Mouse (Mus musculus) MN1 (cell line): ENCODE data around the gene Itgbl1.
"Not testable (repeated sequence)": the region's sequence is repeated elsewhere in the genome, so short reads cannot be mapped to it uniquely, and the experiment has no call there.

Experiments
- DNase-seq: peaks from one replicate; pipeline ENCODE4 v3.0.0-alpha.2; 2016; ENCODE audit warnings: low spot score

The Itgbl1 gene

DNA sequence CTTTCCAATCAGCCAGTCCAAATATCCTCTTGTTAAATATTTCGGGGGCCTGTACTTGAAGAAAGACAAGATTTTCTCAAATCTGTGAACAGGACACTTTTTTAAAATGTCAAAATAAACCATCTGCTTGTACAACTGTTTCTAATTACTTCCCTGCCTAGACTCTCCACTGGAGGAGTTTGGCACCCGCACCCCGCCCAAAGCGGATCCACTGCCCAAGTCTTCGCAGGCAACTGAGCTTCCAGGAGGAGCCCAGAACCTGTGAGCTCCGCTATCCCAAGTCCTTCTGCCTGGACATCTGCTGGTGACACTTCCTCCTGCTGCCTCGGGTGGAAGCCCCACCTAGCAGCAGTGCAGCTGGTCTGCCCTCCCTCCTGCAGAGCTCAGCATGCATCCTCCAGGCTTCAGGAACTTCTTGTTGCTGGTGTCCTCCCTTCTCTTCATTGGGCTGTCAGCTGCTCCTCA lies at the start of gene Itgbl1:
TSS of gene Itgbl1 (plus strand) at position 51 of the 465 bp plus-strand sequence.
- no peak for DNase-seq

- peak; percentile 80 for DNase-seq
Observed at GRCm38 (mm10) chr14:123622969-123623368, 36.8 kb upstream of the Itgbl1 start.

GRCm38 (mm10) chr14:123626501-123627179 lies 33.1 kb upstream of the Itgbl1 start, which contains the start of gene Nalcn:
TSS of gene Nalcn (minus strand) at chr14:123627144.
- DNase-seq, result peak; percentile 48

- DNase-seq, result no peak
Observed at GRCm38 (mm10) chr14:123627180-123627562, 32.6 kb upstream of the Itgbl1 start.

DNA sequence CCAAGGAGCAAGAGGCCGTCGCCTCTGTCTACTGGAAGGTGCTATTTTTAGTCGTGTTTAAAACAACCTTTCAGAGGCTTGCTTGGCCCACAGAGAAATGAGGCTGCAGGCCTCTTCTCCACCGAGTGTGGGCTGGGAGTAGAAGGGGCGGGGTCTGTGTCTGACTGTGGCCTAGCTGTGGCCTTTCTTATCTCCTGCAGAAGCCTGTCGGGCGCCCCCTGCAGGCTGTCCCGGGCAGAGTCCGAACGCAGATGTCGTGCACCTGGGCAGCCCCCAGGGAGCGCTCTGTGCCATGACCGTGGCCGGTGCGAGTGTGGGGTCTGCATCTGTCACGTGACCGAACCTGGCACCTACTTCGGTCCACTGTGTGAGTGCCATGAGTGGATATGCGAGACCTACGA lies 1.3 kb downstream of the Itgbl1 start:
- DNase-seq, result no peak

GRCm38 (mm10) chr14:123662386-123662785 lies 2.6 kb downstream of the Itgbl1 start:
- DNase-seq, result no peak

- DNase-seq, result no peak
Observed at GRCm38 (mm10) chr14:123663206-123663605, 3.4 kb downstream of the Itgbl1 start.

- no peak for DNase-seq
Observed at GRCm38 (mm10) chr14:123664451-123664850, 4.7 kb downstream of the Itgbl1 start.

GRCm38 (mm10) chr14:123671076-123671475 lies 11.3 kb downstream of the Itgbl1 start:
- DNase-seq, result not testable (repeated sequence)

GRCm38 (mm10) chr14:123678091-123678490 lies 18.3 kb downstream of the Itgbl1 start:
- DNase-seq, result no peak

DNA sequence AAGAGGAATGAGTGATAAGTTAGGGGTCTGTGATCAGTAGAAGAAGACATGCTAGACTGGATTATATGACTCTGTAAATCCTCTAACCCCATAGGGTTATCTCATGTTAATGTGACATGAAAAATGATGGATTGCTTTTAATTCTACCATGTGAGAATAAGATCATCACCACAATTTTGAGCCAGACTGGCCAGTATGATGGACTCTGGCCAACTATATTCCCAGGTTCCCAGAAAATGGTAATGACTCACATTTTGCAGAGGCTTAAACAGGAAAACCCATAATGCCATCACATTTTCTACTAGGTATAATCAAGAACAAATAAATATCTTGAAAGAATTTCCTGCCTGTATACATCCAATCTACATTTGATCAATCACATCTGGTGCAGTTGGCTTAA lies 55.0 kb downstream of the Itgbl1 start:
- peak; percentile 8 for DNase-seq

DNA sequence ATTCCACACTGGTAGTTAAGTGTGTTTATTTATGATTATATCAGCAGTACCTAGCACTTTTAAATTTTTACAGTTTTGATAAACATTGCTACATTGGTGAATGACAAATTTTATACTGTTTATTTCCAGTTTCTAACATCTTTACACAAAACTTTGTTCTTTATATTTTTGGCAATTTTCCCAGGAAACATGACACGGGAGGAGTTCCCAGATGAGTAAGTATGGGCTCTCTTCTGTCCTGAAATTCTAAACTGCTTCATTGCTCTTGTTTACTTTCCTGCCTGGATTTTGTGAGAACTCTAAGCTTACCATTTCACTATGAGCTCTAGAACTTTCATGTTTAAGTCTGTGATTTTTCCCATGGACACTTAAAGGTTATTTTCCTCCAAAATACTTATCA lies 82.3 kb downstream of the Itgbl1 start:
- DNase-seq, result no peak

GRCm38 (mm10) chr14:123751017-123751416 lies 91.2 kb downstream of the Itgbl1 start:
- DNase-seq, result no peak

GRCm38 (mm10) chr14:123759534-123759933 lies 99.8 kb downstream of the Itgbl1 start:
- no peak for DNase-seq

DNA sequence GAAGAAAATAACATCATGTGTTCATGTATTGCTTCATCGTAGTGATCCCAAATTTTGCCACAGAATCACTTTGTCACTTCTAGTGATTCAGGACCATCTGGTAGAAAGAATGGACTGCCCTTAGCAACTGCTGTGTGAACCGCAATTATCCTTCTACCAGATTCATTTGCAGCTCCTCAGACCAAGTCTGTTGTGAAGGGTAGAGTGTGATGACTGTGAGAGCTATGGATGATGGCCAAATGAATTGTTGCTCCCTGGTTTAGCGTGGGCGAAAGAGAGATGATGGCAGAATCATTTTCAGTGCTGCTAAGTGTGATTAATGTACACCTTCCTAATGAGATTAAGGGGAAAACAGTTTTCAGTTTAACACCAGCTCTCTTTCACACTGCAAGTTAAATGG lies 100.3 kb downstream of the Itgbl1 start:
- peak; percentile 54 for DNase-seq

GRCm38 (mm10) chr14:123801744-123802143 lies 142.0 kb downstream of the Itgbl1 start:
- no peak for DNase-seq

DNA sequence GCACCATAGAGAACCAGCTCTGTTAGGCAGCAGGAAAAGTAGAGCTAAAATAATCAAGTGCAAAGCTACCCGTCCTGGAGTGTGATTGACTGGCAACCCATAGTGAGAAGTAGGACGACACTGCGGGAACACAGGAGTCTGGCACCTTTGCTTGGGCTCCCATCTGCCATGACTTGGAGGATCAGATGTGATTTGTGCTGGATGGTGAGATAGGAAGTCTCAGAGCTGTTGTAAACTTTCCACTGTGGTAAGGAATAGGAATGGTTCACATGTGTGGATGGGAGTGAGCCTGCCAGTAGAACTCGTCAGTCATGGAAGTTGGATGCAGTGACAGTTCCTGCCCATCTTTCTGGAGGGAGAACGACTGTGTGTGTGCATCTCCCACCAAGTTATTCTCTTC lies 177.9 kb downstream of the Itgbl1 start:
- no peak for DNase-seq

DNA sequence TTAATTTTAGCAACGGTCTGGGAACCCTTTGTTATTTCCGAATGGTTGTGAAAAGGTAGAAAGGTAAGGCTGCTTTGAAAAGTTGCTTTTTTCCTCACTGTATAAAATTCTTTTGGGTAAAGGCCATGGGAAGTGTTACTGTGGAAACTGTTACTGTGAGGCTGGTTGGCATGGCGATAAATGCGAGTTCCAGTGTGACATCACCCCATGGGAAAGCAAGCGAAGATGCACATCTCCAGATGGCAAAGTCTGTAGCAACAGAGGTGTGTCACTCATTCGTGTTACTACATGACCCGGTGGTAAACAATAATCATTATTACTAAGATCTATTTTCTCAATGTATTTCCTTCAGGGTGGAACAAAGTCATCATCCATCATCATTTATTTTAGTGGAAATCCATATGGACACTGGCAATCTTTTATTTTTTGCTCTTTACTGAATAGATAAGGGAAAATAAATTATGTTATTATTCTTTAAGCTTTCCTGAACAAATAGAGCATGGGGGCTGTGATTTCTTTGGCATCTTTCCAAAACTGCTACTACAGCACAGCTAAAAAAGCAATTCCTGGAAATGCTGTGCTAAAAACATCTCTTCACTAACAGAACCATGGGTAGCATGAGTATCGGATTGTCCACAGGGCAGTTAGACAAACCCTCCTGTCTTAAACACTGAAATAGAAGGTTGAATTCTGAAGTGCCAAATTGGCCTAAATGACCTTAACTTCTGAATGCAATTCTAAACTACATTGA lies 184.1 kb downstream of the Itgbl1 start:
- peak; percentile 70 for DNase-seq

DNA sequence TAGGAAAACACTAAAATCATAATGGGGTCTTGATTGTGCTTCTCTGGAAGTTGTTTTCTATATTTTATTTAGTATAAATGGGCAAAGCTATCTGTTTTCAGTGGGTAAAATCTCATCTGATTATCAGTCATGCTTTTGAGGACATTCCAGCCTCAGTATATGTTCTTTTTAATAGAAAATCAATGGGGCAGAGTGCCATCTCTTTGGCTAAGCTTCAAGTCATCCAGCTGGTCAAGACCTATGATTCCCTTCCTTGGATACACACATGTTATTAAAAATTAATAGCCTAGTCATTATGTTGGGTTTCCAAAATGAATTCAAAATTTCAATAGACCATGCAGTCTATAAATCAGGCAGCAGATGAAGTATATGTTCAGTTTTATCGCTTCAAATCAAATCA lies 204.8 kb downstream of the Itgbl1 start:
- no peak for DNase-seq

- no peak for DNase-seq
Observed at GRCm38 (mm10) chr14:123865779-123866726, 206.3 kb downstream of the Itgbl1 start.

DNA sequence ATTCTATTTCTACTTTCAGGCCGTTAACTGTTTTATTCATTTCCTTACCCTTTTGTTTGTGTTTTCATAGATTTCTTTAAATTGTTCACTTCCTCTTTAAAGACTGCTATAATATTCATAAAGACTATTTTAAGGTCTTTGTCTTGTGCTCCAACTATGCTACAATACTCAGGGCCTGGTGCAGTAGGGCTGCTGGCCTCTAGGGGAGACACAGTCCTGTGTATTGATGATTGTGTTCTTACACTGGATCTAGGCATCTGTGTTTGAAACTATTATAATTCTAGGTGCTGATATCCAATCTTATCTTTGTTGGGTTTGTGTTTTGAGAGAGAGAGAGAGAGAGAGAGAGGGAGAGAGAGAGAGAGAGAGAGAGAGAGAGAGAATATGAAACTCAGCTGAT lies 268.1 kb downstream of the Itgbl1 start:
- DNase-seq, result no peak

- DNase-seq, result no peak
Observed at GRCm38 (mm10) chr14:123966531-123966930, 306.8 kb downstream of the Itgbl1 start.
